Mouse (Mus musculus): ENCODE results near the gene Igf2bp1.

Gene Igf2bp1

GRCm38 (mm10) chr11:96005403-96006271 is at the start of gene Igf2bp1:
Gene Igf2bp1, minus strand, starts transcription at chr11:96005940.
- no peak for DNase-seq

DNA sequence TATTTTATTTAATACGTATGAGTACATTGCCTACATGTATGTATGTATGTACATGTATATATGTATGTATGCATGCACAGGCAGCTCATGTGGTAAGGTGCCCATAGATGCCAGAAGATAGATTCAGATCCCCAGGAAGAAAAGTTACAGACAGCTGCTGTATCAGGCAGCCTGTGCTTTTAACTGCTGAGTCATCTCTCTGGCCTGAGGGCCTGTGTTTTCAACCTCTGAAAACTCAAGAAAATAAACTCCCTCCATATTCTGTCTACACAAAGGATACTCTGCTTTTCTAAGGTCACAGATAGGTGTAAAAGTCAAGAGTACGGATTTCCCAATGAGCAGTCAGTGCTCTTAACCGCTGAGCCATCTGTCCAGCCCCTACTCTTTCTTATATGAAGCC is 45.1 kb upstream of the Igf2bp1 start:
- no peak for DNase-seq

- no peak for DNase-seq
Observed at GRCm38 (mm10) chr11:96049939-96050338, 44.2 kb upstream of the Igf2bp1 start.

- DNase-seq = no peak
Observed at GRCm38 (mm10) chr11:96047469-96048373, 42.0 kb upstream of the Igf2bp1 start.

DNA sequence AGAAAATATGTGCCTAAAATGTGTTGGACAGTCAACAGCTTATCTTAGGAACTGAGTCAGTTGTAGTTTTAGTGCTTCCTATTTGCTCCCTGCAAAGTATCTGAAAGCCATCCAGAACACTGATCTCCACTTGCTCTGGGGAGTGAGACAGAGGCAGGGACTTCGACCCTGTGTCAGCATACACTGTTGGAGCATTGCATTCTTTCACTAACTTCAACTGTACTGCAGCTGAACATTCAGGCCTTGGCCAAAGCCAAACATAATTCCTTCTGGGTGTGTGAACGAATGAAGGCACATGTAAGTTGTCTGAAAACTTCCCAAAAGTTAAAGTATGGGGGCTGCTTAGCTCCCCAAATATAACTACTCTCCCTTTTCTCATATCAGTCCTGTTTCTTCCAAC is 41.1 kb upstream of the Igf2bp1 start:
- DNase-seq = no peak

DNA sequence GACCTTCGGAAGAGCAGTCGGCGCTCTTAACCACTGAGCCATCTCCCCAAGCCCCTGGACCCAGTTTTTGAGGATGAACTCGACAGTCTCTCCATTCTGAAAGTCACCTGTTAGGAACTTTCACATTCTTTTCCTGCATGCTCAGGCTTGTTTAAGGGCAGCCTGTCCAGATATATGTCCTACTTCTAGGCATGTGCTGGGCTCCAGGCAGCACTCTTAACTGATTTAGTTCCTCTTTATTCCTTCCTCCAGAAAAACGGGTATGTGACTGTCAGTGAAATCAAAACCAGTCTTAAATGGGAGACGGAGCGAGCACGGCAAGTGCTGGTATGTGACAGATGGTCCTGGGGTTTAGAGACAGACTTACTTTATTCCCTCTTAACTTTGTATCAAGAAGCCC is 40.3 kb upstream of the Igf2bp1 start:
- DNase-seq = no peak

DNA sequence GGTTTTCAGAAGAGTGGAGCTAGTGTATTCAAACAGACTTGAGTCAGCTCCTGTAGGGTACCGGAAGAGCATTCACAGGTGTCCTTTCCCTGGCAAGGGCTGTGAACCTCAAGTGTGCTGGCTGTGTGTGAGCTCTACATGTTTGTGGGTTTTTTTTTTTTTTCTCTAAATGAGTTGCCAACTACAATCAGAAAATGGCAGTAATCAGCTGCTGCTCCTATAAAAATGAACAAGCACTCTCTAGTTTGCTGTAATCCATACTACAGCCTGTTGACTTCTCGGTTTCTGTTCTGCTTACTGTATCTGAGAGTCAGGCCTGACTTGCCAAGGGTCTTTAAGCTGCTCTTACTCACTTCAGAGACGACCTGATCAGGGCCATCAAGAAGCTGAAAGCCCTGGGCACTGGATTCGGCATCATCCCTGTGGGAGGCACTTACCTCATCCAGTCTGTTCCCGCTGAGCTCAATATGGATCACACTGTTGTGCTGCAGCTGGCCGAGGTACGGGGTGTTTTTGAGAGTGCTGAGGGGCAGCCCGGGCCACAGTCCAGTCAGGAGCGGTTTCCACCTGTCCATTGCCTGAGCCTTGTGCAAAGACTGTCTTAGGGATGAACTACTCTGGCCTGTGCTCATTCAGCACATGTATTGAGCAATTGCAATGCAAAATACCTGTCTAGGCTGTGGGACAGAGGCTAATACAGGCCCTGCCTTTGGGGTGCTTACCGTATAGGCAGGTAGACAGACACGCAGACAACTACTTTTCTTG is 39.2 kb upstream of the Igf2bp1 start:
- DNase-seq = no peak

DNA sequence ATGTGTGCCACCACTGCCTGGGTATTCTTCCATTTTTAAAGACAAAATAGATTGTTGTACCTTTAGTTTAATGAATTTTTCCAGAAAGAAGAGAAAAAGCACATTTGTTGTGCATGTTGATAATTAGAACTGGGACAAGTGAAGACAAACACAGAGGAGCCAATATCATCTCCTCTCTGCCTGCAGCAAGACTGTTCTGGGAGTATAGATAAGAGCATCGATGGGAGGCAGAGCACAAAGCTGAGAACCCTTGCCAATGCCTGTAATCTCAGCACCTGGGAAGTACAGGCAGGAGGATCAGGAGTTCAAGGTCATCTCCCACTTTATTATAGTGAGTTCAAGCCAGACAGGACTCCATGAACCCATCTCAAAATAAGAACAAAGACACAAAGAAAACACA is 32.8 kb upstream of the Igf2bp1 start:
- DNase-seq = no peak

- DNase-seq = no peak
Observed at GRCm38 (mm10) chr11:96037499-96037898, 31.8 kb upstream of the Igf2bp1 start.

GRCm38 (mm10) chr11:96035133-96035532 is 29.4 kb upstream of the Igf2bp1 start:
- peak; percentile 42 for DNase-seq

GRCm38 (mm10) chr11:96034596-96035052 is 28.9 kb upstream of the Igf2bp1 start, which contains the start of gene Snf8:
Gene Snf8, plus strand, starts transcription at chr11:96034885.
- DNase-seq = peak; percentile 93

GRCm38 (mm10) chr11:96034116-96034515 is 28.4 kb upstream of the Igf2bp1 start:
- no peak for DNase-seq

DNA sequence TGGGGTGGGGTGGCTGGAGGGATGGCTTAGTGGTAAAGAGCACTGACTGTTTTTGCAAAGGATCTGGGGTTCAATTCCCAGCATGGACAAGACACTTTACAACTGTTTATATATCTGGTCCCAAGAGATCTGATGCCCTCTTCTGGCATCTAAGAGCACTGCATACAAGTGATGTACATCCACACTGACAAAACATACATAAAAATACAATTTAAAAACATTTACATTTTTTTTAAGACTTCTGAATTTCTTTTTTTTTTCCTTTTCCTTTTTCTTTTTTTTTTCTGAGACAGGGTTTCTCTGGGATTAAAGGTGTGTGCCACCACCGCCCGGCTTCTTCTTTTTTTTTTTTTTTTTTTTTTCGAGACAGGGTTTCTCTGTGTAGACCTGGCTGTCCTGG is 27.5 kb upstream of the Igf2bp1 start:
- DNase-seq = no peak

DNA sequence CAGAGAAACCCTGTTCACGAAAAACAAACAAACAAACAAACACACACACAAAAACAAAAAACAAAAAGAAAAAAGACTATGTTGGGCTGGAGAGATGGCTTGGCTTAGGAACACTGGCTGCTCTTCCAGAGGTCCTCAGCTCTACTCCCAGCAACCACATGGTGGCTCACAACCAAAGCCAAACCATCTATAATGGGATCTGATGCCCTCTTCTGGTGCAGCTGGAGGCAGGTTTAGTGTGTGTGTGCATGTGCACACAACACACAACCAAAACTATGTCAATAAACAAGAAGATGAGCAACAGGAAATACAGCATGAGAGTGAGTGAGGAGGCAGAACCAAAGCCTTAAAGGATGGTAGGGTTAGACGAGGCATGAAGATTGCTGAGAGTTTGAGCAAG is 26.0 kb upstream of the Igf2bp1 start:
- no peak for DNase-seq

GRCm38 (mm10) chr11:96030571-96030970 is 24.8 kb upstream of the Igf2bp1 start:
- DNase-seq = no peak

DNA sequence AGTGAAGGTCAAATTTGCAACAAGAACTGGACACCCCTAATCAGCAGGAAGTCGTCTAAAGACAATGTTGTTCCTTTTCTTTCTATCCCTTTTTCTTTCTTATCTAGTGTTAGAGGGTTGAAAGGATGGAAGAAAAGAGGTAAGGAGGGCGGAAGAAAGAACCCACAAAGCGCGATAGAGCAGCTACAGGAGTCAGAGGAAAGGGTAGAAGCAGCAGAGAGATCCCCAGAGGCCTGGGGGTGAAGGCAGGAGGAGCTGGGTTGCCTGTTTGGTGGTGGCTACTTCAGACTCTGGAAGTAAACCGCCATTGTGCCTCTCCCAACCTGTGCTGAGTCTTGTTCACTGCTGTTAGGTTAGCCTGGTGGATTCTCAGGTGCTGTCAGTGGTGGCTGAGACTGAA is 22.4 kb upstream of the Igf2bp1 start:
- no peak for DNase-seq

DNA sequence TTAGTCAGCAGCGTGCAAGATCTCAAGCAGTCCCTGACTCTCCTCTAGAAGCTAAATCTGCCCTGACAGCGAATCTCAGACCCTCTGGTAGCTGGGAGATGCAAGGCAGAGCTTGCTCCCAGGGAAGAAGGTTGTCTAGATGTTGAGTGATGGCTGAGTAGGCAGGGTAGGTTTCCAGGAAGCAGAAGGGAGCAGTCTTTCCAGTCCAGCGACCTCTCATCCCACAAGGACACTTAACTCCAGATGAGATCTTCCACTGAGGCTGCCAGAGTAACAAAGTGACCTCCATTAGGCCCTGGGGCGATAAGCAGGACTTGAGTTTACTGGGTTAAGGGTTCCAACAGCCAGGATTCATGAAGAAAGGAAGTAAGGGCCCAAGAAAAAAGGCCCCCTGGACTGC is 14.9 kb upstream of the Igf2bp1 start:
- DNase-seq = no peak

DNA sequence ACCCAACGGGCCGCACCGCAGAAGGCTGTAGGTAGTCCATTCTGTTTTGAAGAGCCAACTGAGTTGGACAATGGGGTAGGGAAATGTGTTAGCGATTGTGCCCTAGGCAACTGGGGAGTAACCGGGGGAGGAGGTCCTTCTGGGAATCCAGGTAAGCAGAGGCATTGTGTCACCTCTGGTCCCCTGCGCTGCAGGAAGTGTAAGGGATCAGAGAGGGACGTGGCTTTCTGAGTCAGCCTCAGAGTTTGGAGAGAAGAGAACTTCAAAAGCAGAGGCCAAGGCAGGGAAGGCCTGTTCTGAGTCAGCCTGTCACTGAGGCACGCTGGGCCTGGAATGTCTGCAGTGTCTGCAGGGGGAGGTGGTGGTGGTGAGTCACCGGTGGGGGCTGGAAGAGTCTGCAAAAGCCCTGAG is 12.2 kb upstream of the Igf2bp1 start:
- no peak for DNase-seq

DNA sequence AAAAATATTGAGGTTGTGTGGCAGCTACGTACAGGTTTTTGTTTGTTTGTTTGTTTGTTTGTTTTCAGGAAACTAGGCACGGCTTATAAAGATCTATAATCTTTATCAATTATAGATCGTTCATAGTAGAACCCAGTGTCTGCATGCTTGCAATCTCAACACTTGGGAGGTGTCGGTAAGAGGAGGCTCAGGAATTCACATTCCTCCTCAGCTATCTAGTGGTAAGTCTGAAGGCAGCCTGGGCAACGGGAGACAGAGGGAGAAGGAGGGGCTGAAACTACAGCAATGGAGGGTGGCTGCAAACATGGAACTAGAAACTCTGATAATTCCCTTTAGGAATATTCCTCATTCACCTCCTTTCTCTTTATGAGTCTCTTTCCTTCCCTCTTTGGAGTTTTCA is 9.7 kb upstream of the Igf2bp1 start:
- DNase-seq = no peak

DNA sequence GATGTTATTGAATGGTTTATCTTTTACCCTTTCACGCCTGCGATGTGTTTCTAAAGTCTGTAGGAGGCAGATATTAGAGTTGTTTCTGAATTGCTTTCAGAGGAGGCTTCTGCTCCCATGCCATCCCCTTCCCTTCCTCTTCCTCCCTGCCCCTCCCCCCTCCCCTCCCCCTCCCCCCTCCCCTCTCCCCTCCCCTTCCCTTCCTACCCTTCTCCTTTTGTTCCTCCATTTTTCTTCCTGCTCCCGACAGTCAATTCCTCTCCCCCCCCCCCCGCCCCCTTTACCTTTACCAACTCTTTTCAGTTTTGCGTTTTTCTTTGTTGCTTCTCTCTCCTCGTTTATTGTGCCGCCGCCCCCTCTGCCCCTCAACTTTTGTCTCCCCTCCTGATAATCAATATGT is 6.2 kb upstream of the Igf2bp1 start:
- DNase-seq = no peak

- DNase-seq = no peak
Observed at GRCm38 (mm10) chr11:96008827-96009226, 3.1 kb upstream of the Igf2bp1 start.

DNA sequence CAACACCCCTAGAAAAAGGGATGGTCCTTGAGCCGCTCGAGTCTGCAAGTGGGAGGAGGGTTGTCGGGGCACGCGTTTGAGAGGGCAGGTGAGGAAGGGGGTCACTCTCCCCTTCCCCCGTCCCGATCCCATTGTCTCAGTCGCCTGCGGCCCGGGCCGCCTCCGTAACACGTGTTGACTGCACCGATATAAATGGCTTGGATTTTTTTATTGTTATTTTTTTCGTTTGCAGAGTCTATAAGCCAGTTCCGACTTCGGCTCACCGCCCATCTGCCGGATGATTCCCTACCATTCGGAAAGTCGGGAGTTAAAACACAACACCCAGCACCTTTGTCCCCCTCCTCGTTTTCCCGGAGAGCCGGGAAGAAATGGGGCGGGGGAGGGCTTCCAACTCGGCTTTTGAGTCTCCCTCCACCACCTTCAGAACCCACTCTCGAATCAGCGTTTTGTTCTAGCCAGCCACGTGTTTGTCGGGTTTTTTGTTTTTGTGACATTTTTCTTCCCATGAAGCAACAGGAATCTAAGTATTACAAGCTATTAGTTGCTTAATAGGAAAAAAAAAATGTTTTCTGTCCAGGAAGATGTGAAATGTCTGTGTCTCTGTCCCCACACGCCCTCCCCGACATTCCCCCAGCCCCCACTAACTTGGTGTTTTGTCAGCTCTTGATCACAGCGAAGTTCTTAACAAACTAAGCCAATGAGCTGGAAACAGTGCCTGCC is 1.9 kb upstream of the Igf2bp1 start:
- no peak for DNase-seq

Data from cerebellum, adult 9-11 months (tissue).